Mouse (Mus musculus) midbrain, embryonic 15.5 days (tissue): ENCODE results near the gene Ube2e2. TPM values are rescaled to one million over a fixed set of nuclear protein-coding genes. Genes with fewer than 3 reads are reported as not detected.

ENCODE experiments used
- ATAC-seq: fragments of 200-750 bp; cut with Nextera tagmentation; replicated peaks from 2 replicates; pipeline ENCODE4 v1.8.0; 2017; ENCODE audit warnings: moderate TSS enrichment
- H3K27ac ChIP-seq: fragments of 300-500 bp; sonication (generic); 2 replicates; pipeline ENCODE4 v1.5.1; 2015; ENCODE audit warnings: mild to moderate bottlenecking, inconsistent platforms
- H3K27me3 ChIP-seq: fragments of 300-500 bp; sonication (generic); replicated peaks from 2 replicates; pipeline ENCODE4 v1.6.1; 2015; ENCODE audit warnings: inconsistent platforms
- H3K36me3 ChIP-seq: fragments of 300-500 bp; sonication (generic); replicated peaks from 2 replicates; pipeline ENCODE4 v1.6.1; 2015; ENCODE audit warnings: inconsistent platforms
- H3K4me1 ChIP-seq: fragments of 300-500 bp; sonication (generic); 2 replicates; pipeline ENCODE4 v1.6.1; 2015; ENCODE audit warnings: inconsistent platforms
- H3K4me2 ChIP-seq: fragments of 300-500 bp; sonication (generic); 2 replicates; pipeline ENCODE4 v1.6.1; 2015; ENCODE audit warnings: inconsistent platforms, mild to moderate bottlenecking, moderate library complexity
- H3K4me3 ChIP-seq: fragments of 300-500 bp; sonication (generic); 2 replicates; pipeline ENCODE4 v1.5.1; 2015; ENCODE audit warnings: mild to moderate bottlenecking, inconsistent platforms
- H3K9ac ChIP-seq: fragments of 300-500 bp; sonication (generic); 2 replicates; pipeline ENCODE4 v1.6.1; 2015; ENCODE audit warnings: mild to moderate bottlenecking, inconsistent platforms
- H3K9me3 ChIP-seq: fragments of 300-500 bp; sonication (generic); 2 replicates; pipeline ENCODE4 v1.6.1; 2016; ENCODE audit warnings: inconsistent platforms
- WGBS: fragments of 180-500 bp; shearing (Covaris S2); methylation state at CpG from one replicate; pipeline ENCODE4 v1.1.7; 2015; ENCODE audit warnings: mixed read lengths; 5-methylcytosine and 5-hydroxymethylcytosine counted together
- polyA plus RNA-seq: library from polyadenylated mRNA; unstranded; fragments of >200 nt; fragmentation: Nextera tagmentation; extraction: Ambion mirVana; gene quantifications from 2 replicates; pipeline ENCODE4 v1.2.1, GENCODE M21; 2015

Gene Ube2e2
- polyA plus RNA-seq, 1 experiment from 2014 or later = 153 TPM

DNA sequence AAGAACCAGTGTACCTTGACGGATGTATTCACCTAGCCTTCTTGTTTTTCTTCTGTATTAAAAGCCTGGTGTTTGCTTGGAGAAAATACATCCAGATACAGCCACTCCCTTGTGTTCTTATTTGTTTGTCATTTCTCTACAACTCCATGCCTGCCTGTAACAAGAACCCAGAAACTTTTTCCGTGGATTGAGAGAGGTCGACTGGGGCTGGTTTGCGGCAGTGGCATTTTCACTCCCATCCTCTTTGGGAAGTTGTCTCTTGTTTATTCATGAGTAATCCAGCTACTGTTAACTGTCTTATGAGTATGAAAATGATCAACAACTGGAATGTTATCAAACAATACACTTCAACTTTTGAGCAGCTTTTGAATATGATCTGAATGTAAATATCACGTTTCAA lies 115.8 kb downstream of the Ube2e2 start:
- whole genome bisulfite sequencing = 84% methylated on average over 5 of the region's 5 CpGs

DNA sequence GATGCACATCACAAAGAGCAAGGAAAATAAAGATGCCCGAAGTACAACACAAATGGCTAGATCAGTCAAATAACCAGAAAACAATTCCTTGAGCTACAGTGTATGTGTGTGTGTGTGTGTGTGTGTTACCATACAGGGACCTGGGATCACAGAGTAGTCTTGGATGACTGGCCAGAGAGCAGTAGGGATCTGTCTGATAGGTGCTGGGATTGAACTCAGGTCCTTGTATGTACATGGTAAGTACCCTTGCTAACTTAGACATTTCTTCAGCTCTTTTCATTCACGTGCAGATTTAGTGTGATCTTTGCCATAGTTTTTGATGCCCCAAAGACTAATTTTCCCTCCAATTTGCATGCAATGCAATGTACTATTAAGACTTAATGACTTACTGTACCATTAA lies 117.9 kb downstream of the Ube2e2 start:
- H3K27ac ChIP-seq = no peak overlapping the region
- H3K4me3 ChIP-seq = no peak overlapping the region
- no peak overlapping the region for H3K4me2 ChIP-seq
- H3K9ac ChIP-seq = no peak overlapping the region
- WGBS = 88% methylated on average over 2 of the region's 2 CpGs
- no peaks in the 10 kb centered on the region for H3K36me3 ChIP-seq
- ATAC-seq = no peak
- no peaks in the 10 kb centered on the region for H3K4me1 ChIP-seq
- H3K9me3 ChIP-seq = no peaks in the 10 kb centered on the region
- H3K27me3 ChIP-seq = no peaks in the 10 kb centered on the region

More for the DNA sequence above, 115.8 kb downstream of the Ube2e2 start:
- Histone ChIP-seq H3K4me2 (no peak overlapping the region), H3K27me3 (no peaks in the 10 kb centered on the region), H3K4me3 (no peak overlapping the region), H3K36me3 (no peaks in the 10 kb centered on the region), H3K27ac (no peak overlapping the region), H3K9ac (no peak overlapping the region), H3K4me1 (no peaks in the 10 kb centered on the region), H3K9me3 (no peaks in the 10 kb centered on the region)
- ATAC-seq = no peak

GRCm38 (mm10) chr14:18773724-18774123 lies 120.3 kb downstream of the Ube2e2 start:
- Histone ChIP-seq H3K4me3 (no peak overlapping the region), H3K4me2 (no peak overlapping the region), H3K9ac (no peak overlapping the region), H3K36me3 (no peaks in the 10 kb centered on the region), H3K4me1 (no peaks in the 10 kb centered on the region), H3K27me3 (no peaks in the 10 kb centered on the region), H3K27ac (no peak overlapping the region), H3K9me3 (no peaks in the 10 kb centered on the region)
- WGBS = 42% methylated on average over 2 of the region's 2 CpGs
- ATAC-seq = no peak

DNA sequence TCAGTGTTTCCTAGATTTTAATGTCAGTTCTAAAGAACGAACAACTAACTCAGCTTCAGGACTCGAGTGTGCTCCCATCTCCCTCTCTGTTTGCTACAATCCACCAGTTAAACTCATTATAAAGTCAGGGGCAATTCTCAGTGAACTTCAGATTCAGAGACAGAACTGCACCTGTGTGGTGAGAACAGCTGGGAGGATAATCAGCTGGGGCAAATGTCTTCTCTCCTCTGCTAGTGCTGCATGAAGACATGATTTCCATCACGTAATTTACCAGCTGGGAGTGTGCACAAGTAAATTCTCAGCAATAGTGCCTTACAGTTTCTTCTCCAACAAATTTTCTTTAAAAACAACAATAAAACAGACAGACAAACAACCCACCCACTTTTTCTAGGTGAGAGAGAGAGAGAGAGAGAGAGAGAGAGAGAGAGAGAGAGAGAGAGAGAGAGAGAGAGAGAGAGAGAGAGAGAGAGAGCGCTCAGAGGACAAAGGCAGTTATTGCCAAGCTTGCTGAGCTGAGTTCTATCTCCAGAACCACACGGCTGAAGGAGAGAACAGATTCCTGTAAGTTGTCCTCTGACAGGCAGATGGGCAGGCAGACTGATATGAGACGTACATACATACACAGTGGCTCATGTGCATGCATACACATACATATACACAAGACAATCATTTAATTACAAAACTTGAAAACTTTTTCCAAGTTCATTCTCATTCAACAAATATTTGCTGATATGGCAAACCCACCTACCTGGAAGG lies 134.3 kb downstream of the Ube2e2 start:
- no peak overlapping the region for H3K9ac ChIP-seq
- H3K27me3 ChIP-seq = no peaks in the 10 kb centered on the region
- no peaks in the 10 kb centered on the region for H3K9me3 ChIP-seq
- 0 out of 2 replicates have a peak, but pooled peaks have one; percentile 25 for ATAC-seq
- no peaks in the 10 kb centered on the region for H3K36me3 ChIP-seq
- no peak overlapping the region for H3K4me2 ChIP-seq
- H3K4me3 ChIP-seq = no peak overlapping the region
- H3K4me1 ChIP-seq = peaks cover 10% of the 10 kb centered on the region
- WGBS = 68% methylated on average over 6 of the region's 6 CpGs
- H3K27ac ChIP-seq = no peak overlapping the region

DNA sequence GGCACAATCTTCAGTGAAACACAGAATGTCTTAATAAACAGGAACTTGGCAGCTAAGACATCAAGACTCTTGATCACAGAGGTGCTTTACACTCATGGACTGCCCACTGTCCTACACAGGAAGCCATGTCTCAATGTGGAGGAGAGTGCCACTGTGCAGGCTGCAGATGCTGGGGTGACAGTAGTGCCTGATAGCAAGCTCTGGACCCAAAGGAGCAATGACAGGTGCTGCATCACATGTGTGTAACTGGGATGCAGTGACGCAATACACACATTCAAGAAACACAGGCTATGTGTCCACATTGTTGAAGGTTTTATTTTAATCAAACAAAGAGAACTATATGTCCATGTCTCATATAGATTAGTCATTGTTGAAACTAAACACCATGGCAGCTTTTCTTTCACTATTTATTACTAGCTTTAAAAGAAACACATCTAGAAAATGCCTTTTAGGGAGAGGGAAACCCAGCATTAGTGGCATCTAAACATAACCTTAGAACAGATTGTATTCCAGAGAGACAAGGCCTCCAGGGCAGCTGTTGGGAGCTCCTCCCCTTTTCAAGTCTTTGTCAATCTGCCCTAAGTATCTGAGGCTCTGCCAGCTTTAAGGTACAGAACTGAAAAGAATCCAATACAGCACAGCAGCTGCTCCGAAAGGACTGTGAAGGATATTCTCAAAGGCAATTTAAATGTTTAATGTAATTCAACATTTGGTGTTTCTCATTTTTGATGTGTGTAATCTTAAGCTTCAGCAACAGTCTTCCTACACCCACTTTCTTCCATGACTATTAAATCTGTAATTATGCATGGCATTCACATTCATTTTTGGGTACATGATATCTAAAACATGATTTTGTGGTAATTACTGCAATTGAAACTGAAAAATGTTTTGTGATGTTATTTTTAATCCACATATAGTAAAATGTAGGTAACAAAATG lies 135.2 kb downstream of the Ube2e2 start:
- no peak overlapping the region for H3K9ac ChIP-seq
- H3K27me3 ChIP-seq = no peaks in the 10 kb centered on the region
- peak overlapping the region; percentile 49; the same call in 1 of the 2 replicates for H3K27ac ChIP-seq
- no peaks in the 10 kb centered on the region for H3K36me3 ChIP-seq
- WGBS = 34% methylated on average over 2 of the region's 2 CpGs
- peak; percentile 82 for ATAC-seq
- H3K4me3 ChIP-seq = no peak overlapping the region
- no peak overlapping the region for H3K4me2 ChIP-seq
- H3K9me3 ChIP-seq = no peaks in the 10 kb centered on the region
- H3K4me1 ChIP-seq = peaks cover 10% of the 10 kb centered on the region

- Histone ChIP-seq H3K9ac (no peak overlapping the region), H3K9me3 (no peaks in the 10 kb centered on the region), H3K27ac (no peak overlapping the region), H3K4me1 (peaks cover 10% of the 10 kb centered on the region), H3K36me3 (no peaks in the 10 kb centered on the region), H3K4me3 (no peak overlapping the region), H3K4me2 (no peak overlapping the region), H3K27me3 (no peaks in the 10 kb centered on the region)
- WGBS = 89% methylated on average over 2 of the region's 2 CpGs
- no peak for ATAC-seq
Observed at GRCm38 (mm10) chr14:18758003-18758402, 136.1 kb downstream of the Ube2e2 start.

GRCm38 (mm10) chr14:18755410-18755809 lies 138.7 kb downstream of the Ube2e2 start:
- no peak overlapping the region for H3K27ac ChIP-seq
- no peak overlapping the region for H3K9ac ChIP-seq
- no peak overlapping the region for H3K4me2 ChIP-seq
- H3K4me3 ChIP-seq = no peak overlapping the region
- no peak for ATAC-seq
- H3K9me3 ChIP-seq = 0 out of 2 replicates have a peak, but pooled peaks cover 3% of the 10 kb centered on the region
- H3K36me3 ChIP-seq = no peaks in the 10 kb centered on the region
- H3K27me3 ChIP-seq = no peaks in the 10 kb centered on the region
- H3K4me1 ChIP-seq = peaks cover 10% of the 10 kb centered on the region
- WGBS = 83% methylated on average over 1 of the region's 1 CpGs

GRCm38 (mm10) chr14:18754595-18754994 lies 139.5 kb downstream of the Ube2e2 start:
- no peak for ATAC-seq
- 94% methylated on average over 2 of the region's 2 CpGs for WGBS
- Histone ChIP-seq H3K4me2 (no peak overlapping the region), H3K4me3 (no peak overlapping the region), H3K9ac (no peak overlapping the region), H3K4me1 (peaks cover 9% of the 10 kb centered on the region), H3K27me3 (no peaks in the 10 kb centered on the region), H3K27ac (no peak overlapping the region), H3K9me3 (0 out of 2 replicates have a peak, but pooled peaks cover 3% of the 10 kb centered on the region), H3K36me3 (no peaks in the 10 kb centered on the region)

GRCm38 (mm10) chr14:18754001-18754400 lies 140.1 kb downstream of the Ube2e2 start:
- no peaks in the 10 kb centered on the region for H3K36me3 ChIP-seq
- ATAC-seq = no peak
- H3K4me3 ChIP-seq = no peak overlapping the region
- no peak overlapping the region for H3K4me2 ChIP-seq
- 0 out of 2 replicates have a peak, but pooled peaks cover 3% of the 10 kb centered on the region for H3K9me3 ChIP-seq
- no peaks in the 10 kb centered on the region for H3K27me3 ChIP-seq
- WGBS = 91% methylated on average over 2 of the region's 2 CpGs
- H3K27ac ChIP-seq = no peak overlapping the region
- H3K9ac ChIP-seq = no peak overlapping the region
- H3K4me1 ChIP-seq = peaks cover 6% of the 10 kb centered on the region

DNA sequence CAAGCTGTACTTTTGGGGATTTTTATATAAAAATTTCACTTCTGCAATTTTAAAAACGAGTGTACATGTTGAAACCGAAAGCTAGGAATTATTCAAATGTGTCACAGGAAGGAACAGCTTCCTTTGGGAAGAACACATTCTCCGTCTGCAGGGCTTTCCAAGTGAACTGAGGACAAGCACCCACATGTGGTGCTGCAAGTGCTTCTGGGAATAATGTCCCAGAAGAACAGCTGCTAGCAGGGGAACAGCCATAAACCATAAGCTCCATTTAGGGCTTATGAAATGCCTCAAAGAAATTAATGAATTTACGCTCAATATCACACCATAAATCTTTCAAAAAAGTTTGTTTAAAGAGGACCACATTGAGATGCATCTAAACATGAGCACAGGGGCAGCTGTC lies 162.9 kb downstream of the Ube2e2 start:
- H3K27ac ChIP-seq = no peak overlapping the region
- H3K36me3 ChIP-seq = no peaks in the 10 kb centered on the region
- no peaks in the 10 kb centered on the region for H3K27me3 ChIP-seq
- ATAC-seq = no peak
- WGBS = 71% methylated on average over 4 of the region's 4 CpGs
- H3K9me3 ChIP-seq = no peaks in the 10 kb centered on the region
- H3K4me1 ChIP-seq = no peaks in the 10 kb centered on the region
- no peak overlapping the region for H3K4me3 ChIP-seq
- H3K9ac ChIP-seq = no peak overlapping the region
- H3K4me2 ChIP-seq = no peak overlapping the region

DNA sequence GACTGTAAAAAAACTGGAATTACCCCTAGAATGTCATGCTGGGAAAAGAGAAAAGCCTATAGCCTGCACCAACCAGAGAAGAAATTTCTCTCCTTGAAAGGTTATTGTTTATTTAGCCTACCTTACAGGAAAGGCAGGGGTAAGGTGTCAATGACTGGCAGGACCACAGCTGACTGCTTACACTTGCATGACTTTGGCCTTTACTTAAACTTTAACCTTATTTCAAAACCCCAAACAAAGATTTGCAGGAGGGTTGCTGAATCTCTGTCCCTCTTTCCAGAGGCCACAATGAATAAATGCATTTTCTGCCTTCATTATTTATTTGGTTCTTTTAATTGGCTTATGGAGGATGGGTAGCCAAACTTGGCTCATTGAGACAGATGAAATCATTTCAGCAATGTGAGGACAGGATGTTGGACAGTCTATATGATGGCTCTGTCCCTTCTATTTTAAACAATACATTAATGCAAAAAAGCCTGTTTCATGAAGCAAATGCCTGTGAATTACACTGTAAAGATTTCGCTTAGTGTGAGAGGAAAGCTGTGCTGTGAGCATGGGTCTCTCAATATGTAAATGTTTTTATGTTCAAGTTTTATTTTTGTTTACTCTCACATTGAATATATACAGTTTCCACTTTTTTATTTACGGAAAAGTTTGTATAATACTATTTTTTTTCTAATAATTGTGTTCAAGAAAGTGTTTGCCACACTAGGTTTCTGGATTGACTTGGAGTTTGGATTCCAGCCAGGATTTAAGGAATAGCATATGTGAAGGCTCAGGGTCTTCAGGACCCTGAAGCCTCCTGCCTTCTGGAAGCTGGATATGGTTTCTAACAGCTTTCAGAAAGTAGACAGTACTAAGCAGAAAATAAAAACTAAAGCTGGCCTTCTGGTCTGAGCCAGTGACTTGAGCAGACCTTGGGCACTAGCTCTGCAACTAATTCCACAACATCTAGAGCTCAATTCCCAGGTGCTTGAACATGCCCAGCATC lies 173.2 kb downstream of the Ube2e2 start:
- Histone ChIP-seq H3K27ac (no peak overlapping the region), H3K4me3 (no peak overlapping the region), H3K9ac (no peak overlapping the region), H3K9me3 (no peaks in the 10 kb centered on the region), H3K36me3 (no peaks in the 10 kb centered on the region), H3K27me3 (no peaks in the 10 kb centered on the region), H3K4me2 (no peak overlapping the region), H3K4me1 (no peaks in the 10 kb centered on the region)
- 92% methylated on average over 2 of the region's 2 CpGs for WGBS
- no peak for ATAC-seq
